Mouse (Mus musculus) limb, embryonic 15.5 days (tissue): ENCODE results near the gene Fbxo44. TPM values are rescaled to one million over a fixed set of nuclear protein-coding genes. Genes with fewer than 3 reads are reported as not detected.

Experiments
- ATAC-seq: fragments of 200-750 bp; cut with Nextera tagmentation; 2 replicates; pipeline ENCODE4 v1.8.0; 2017; ENCODE audit warnings: low read depth, moderate TSS enrichment; ENCODE audit not compliant: insufficient number of reproducible peaks, low FRiP score, low TSS enrichment
- H3K27ac ChIP-seq: fragments of 300-500 bp; sonication (generic); 2 replicates; pipeline ENCODE4 v1.5.1; 2015; ENCODE audit warnings: moderate library complexity, mild to moderate bottlenecking, inconsistent platforms
- H3K27me3 ChIP-seq: fragments of 300-500 bp; sonication (generic); 2 replicates; pipeline ENCODE4 v1.6.1; 2015; ENCODE audit warnings: inconsistent platforms
- H3K36me3 ChIP-seq: fragments of 300-500 bp; sonication (generic); 2 replicates; pipeline ENCODE4 v1.6.1; 2015; ENCODE audit warnings: inconsistent platforms
- H3K4me1 ChIP-seq: fragments of 300-500 bp; sonication (generic); 2 replicates; pipeline ENCODE4 v1.6.1; 2015; ENCODE audit warnings: inconsistent platforms
- H3K4me2 ChIP-seq: fragments of 300-500 bp; sonication (generic); 2 replicates; pipeline ENCODE4 v1.6.1; 2015; ENCODE audit warnings: mild to moderate bottlenecking, inconsistent platforms
- H3K4me3 ChIP-seq: fragments of 300-500 bp; sonication (generic); 2 replicates; pipeline ENCODE4 v1.5.1; 2015; ENCODE audit warnings: mild to moderate bottlenecking, inconsistent platforms
- H3K9ac ChIP-seq: fragments of 300-500 bp; sonication (generic); 2 replicates; pipeline ENCODE4 v1.6.1; 2015; ENCODE audit warnings: inconsistent platforms
- H3K9me3 ChIP-seq: fragments of 300-500 bp; sonication (generic); 2 replicates; pipeline ENCODE4 v1.6.1; 2016; ENCODE audit warnings: inconsistent platforms
- WGBS: fragments of 180-500 bp; shearing (Covaris S2); methylation state at CpG from one replicate; pipeline ENCODE4 v1.1.7; 2015; 5-methylcytosine and 5-hydroxymethylcytosine counted together
- microRNA-seq: library from miRNA; unstranded; fragments of <30 nt; microRNA quantifications from one replicate; pipeline ENCODE4, GENCODE M21; 2016
- polyA plus RNA-seq: library from polyadenylated mRNA; unstranded; fragments of >200 nt; fragmentation: Nextera tagmentation; extraction: Ambion mirVana; gene quantifications from 2 replicates; pipeline ENCODE4 v1.2.1, GENCODE M21; 2015

Gene Fbxo44
- polyA plus RNA-seq, 1 experiment from 2014 or later = 6.5 TPM

DNA sequence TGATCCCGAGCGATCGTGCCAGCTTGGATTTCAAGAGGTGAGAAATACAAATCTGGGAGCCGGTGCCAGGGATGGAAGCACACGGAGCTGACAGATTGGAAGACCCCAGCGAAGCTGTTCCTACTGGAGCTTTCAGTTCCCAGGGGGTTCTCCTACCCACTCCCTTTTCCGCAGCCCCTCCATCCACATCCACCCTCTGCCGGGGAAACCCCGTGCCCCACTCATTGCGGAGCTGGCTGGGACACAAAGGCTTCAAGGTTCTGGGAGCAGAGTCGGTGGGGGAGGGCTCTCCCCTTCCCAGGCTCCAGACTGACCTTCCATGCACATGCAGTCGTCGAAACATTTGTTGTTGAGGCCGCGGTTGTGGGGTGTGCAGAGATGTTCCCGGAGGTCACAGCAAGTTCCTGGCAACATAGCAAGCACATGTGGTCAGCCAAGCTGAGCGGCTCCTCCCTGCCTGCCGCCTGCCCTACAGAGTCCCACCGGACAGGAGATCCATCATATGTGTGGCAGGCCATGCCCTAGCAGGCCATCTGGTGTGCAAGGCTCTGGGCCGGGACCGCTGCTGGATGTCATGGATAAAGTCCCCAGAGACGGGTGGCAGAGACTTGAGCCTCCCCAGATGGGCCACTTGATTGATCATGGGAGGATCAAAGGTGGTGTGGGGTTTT lies 52.5 kb downstream of the Fbxo44 start:
- 0 out of 2 replicates have a peak overlapping the region, but pooled peaks have one; percentile 17 for H3K9ac ChIP-seq
- no peaks in the 10 kb centered on the region for H3K27me3 ChIP-seq
- H3K9me3 ChIP-seq = no peaks in the 10 kb centered on the region
- H3K4me1 ChIP-seq = peaks cover 10% of the 10 kb centered on the region
- WGBS = 32% methylated on average over 22 of the region's 22 CpGs
- ATAC-seq = no peak
- no peaks in the 10 kb centered on the region for H3K36me3 ChIP-seq
- H3K27ac ChIP-seq = no peak overlapping the region
- H3K4me3 ChIP-seq = no peak overlapping the region
- H3K4me2 ChIP-seq = 0 out of 2 replicates have a peak overlapping the region, but pooled peaks have one; percentile 20

DNA sequence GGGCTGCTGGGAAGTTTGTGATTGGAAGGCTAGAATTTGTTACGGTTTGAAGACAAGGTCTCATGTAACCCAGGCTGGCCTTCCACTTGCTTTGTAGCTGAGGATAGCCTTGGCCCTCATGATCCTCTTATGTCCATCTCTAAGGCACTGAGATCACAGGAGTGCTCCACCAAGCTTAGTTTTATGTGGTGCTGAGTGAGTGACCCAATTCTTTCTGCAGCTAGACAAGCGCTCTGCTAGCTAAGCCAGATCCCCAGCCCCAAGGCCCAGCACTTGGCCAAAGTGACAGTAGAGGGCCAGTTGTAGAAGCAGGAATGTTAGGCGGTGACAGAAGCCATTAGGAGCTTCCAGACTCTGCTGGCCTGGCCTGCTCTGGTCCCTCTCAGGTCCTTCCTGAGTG lies 56.1 kb downstream of the Fbxo44 start:
- H3K4me3 ChIP-seq = no peak overlapping the region
- no peak overlapping the region for H3K4me2 ChIP-seq
- H3K36me3 ChIP-seq = no peaks in the 10 kb centered on the region
- 80% methylated on average over 3 of the region's 3 CpGs for WGBS
- H3K9me3 ChIP-seq = no peaks in the 10 kb centered on the region
- no peak for ATAC-seq
- H3K9ac ChIP-seq = no peak overlapping the region
- no peaks in the 10 kb centered on the region for H3K27me3 ChIP-seq
- no peak overlapping the region for H3K27ac ChIP-seq
- H3K4me1 ChIP-seq = peaks cover 18% of the 10 kb centered on the region

Small RNAs within 50 kb of the gene (microRNA-seq; reads per million reads assigned to microRNA genes)
- not detected for gene Mir7022

Other genes starting within 250 kb of the Fbxo44 start
- gene Plod1, start 223.7 kb downstream of the Fbxo44 start, polyA plus RNA-seq = 123 and 129 TPM in 2 replicates
- gene 2510039O18Rik, start 219.6 kb downstream of the Fbxo44 start, polyA plus RNA-seq = 13.6 and 16.4 TPM in 2 replicates
- 0.19 TPM in 1 of 2 replicates, not detected in the other for gene Nppb, start 174.7 kb downstream of the Fbxo44 start, polyA plus RNA-seq
- not detected in 2 replicates for gene Nppa, start 159.8 kb downstream of the Fbxo44 start, polyA plus RNA-seq
- gene Clcn6, start 121.7 kb downstream of the Fbxo44 start, polyA plus RNA-seq = 6.5 and 6.8 TPM in 2 replicates
- 23.0 and 24.7 TPM in 2 replicates for gene Mthfr, start 121.4 kb downstream of the Fbxo44 start, polyA plus RNA-seq
- gene Agtrap, start 72.5 kb downstream of the Fbxo44 start, polyA plus RNA-seq = 14.8 and 15.9 TPM in 2 replicates
- 47.7 and 48.4 TPM in 2 replicates for gene Mad2l2, start 30.1 kb downstream of the Fbxo44 start, polyA plus RNA-seq
- 0.22 and 0.29 TPM in 2 replicates for gene Draxin, start 29.8 kb downstream of the Fbxo44 start, polyA plus RNA-seq
- gene Fbxo6, start 8.3 kb downstream of the Fbxo44 start, polyA plus RNA-seq = 18.0 and 20.8 TPM in 2 replicates
- 4.2 and 4.5 TPM in 2 replicates for gene Fbxo2, start 139 bp upstream of the Fbxo44 start, polyA plus RNA-seq
- gene Disp3, start 127.5 kb upstream of the Fbxo44 start, polyA plus RNA-seq = 0.07 and 0.13 TPM in 2 replicates